Mouse (Mus musculus): ENCODE results near the gene Fkbp4. TPM values are rescaled to one million over a fixed set of nuclear protein-coding genes. Genes with fewer than 3 reads are reported as not detected.

The Fkbp4 gene
- total RNA-seq, 4 experiments from 2014 or later: 337 to 380 (median 365) TPM

- no peak for DNase-seq (ENCODE audit: low spot score)
Observed at GRCm38 (mm10) chr6:128437288-128437687, 1.2 kb downstream of the Fkbp4 start.

- DNase-seq (ENCODE audit: low spot score): no peak
Observed at GRCm38 (mm10) chr6:128436356-128437005, 2.0 kb downstream of the Fkbp4 start.

GRCm38 (mm10) chr6:128435474-128435873 lies 3.0 kb downstream of the Fkbp4 start:
- DNase-seq (ENCODE audit: low spot score): peak; percentile 93

- no peak for DNase-seq (ENCODE audit: low spot score)
Observed at GRCm38 (mm10) chr6:128433566-128433965, 4.9 kb downstream of the Fkbp4 start.

GRCm38 (mm10) chr6:128432356-128432915 lies 6.0 kb downstream of the Fkbp4 start:
- no peak for DNase-seq (ENCODE audit: low spot score)

GRCm38 (mm10) chr6:128429826-128430225 lies 8.7 kb downstream of the Fkbp4 start:
- DNase-seq (ENCODE audit: low spot score): no peak

- no peak for DNase-seq (ENCODE audit: low spot score)
Observed at GRCm38 (mm10) chr6:128429300-128429699, 9.2 kb downstream of the Fkbp4 start.

- DNase-seq (ENCODE audit: low spot score): no peak
Observed at GRCm38 (mm10) chr6:128427571-128427970, 10.9 kb downstream of the Fkbp4 start.

GRCm38 (mm10) chr6:128425046-128425445 lies 13.4 kb downstream of the Fkbp4 start:
- no peak for DNase-seq (ENCODE audit: low spot score)

- DNase-seq (ENCODE audit: low spot score): peak; percentile 97
Observed at GRCm38 (mm10) chr6:128424269-128425019, 14.0 kb downstream of the Fkbp4 start, which contains the start of gene Itfg2. Gene Itfg2 (minus strand): TSS chr6:128424931.

- DNase-seq (ENCODE audit: low spot score): no peak
Observed at GRCm38 (mm10) chr6:128423496-128424268, 14.8 kb downstream of the Fkbp4 start.

- no peak for DNase-seq (ENCODE audit: low spot score)
Observed at GRCm38 (mm10) chr6:128421480-128421879, 17.0 kb downstream of the Fkbp4 start.

GRCm38 (mm10) chr6:128421036-128421435 lies 17.4 kb downstream of the Fkbp4 start:
- DNase-seq (ENCODE audit: low spot score): no peak

GRCm38 (mm10) chr6:128418076-128418475 lies 20.4 kb downstream of the Fkbp4 start:
- DNase-seq (ENCODE audit: low spot score): no peak

GRCm38 (mm10) chr6:128416169-128416568 lies 22.3 kb downstream of the Fkbp4 start:
- no peak for DNase-seq (ENCODE audit: low spot score)

GRCm38 (mm10) chr6:128411115-128411514 lies 27.4 kb downstream of the Fkbp4 start:
- peak; percentile 75 for DNase-seq (ENCODE audit: low spot score)

- no peak for DNase-seq (ENCODE audit: low spot score)
Observed at GRCm38 (mm10) chr6:128410305-128410704, 28.2 kb downstream of the Fkbp4 start.

GRCm38 (mm10) chr6:128408544-128409125 lies 29.8 kb downstream of the Fkbp4 start:
- no peak for DNase-seq (ENCODE audit: low spot score)

GRCm38 (mm10) chr6:128404708-128405107 lies 33.8 kb downstream of the Fkbp4 start:
- no peak for DNase-seq (ENCODE audit: low spot score)

- no peak for DNase-seq (ENCODE audit: low spot score)
Observed at GRCm38 (mm10) chr6:128399421-128400185, 38.9 kb downstream of the Fkbp4 start.

GRCm38 (mm10) chr6:128398996-128399395 lies 39.5 kb downstream of the Fkbp4 start, which contains the start of gene Nrip2:
Gene Nrip2 (plus strand): TSS chr6:128399296.
- DNase-seq (ENCODE audit: low spot score): no peak

Data from heart, adult 8-10 months (tissue).